7 mouse cellular contexts compared by ENCODE assay signal in genomic region chr13:56167446-56168402, GRCm38 (mm10). TPM values are rescaled to one million over a fixed set of nuclear protein-coding genes. Genes with fewer than 3 reads are reported as not detected.
A peak's percentile ranks its signal among the peaks of the same experiment; 100 is the strongest.
DNase-seq lines count a peak whose midpoint lies in the region; ATAC-seq lines count a peak whose summit lies in the region.

No protein-coding gene starts in this region.

- H3K36me3 ChIP-seq in lung, embryonic 15.5 days = no peaks in the 10 kb centered on the region
- H3K36me3 ChIP-seq in hindbrain, embryonic 12.5 days = no peaks in the 10 kb centered on the region

- DNase-seq in lung, postnatal 36 days = no peak
- peak; percentile 64 for DNase-seq in embryo, embryonic 10.5 days (ENCODE audit: low spot score)
- DNase-seq in lung, postnatal 25 days (ENCODE audit: low spot score) = peak; percentile 14
- peak; percentile 51 for DNase-seq in thymus, postnatal 25 days
- DNase-seq in adrenal gland, postnatal 4 days (ENCODE audit: low spot score in 2 of 2) = no peak

- H3K27ac ChIP-seq in lung, embryonic 15.5 days = no peak overlapping the region
- peak overlapping the region; percentile 58; the same call in 1 of the 2 replicates for H3K27ac ChIP-seq in hindbrain, embryonic 12.5 days

- no peaks in the 10 kb centered on the region for H3K27me3 ChIP-seq in lung, embryonic 15.5 days
- H3K27me3 ChIP-seq in hindbrain, embryonic 12.5 days = 0 out of 2 replicates have a peak, but pooled peaks cover 5% of the 10 kb centered on the region

- H3K9me3 ChIP-seq in lung, embryonic 15.5 days = no peaks in the 10 kb centered on the region
- no peaks in the 10 kb centered on the region for H3K9me3 ChIP-seq in hindbrain, embryonic 12.5 days (replicated peaks)

- peak; percentile 57; the same call in 1 of the 2 replicates for ATAC-seq in lung, embryonic 15.5 days (ENCODE audit: borderline replicate concordance, extremely low read depth, low FRiP score, low TSS enrichment)
- no peak for ATAC-seq in hindbrain, embryonic 12.5 days (ENCODE audit: low FRiP score)

- no peak overlapping the region for H3K4me2 ChIP-seq in lung, embryonic 15.5 days
- H3K4me2 ChIP-seq in hindbrain, embryonic 12.5 days (replicated peaks) = no peak overlapping the region; the same call in 1 of the 2 replicates

- H3K4me1 ChIP-seq in lung, embryonic 15.5 days = peaks cover 13% of the 10 kb centered on the region
- peaks cover 12% of the 10 kb centered on the region for H3K4me1 ChIP-seq in hindbrain, embryonic 12.5 days

- H3K4me3 ChIP-seq in lung, embryonic 15.5 days = no peak overlapping the region
- no peak overlapping the region for H3K4me3 ChIP-seq in hindbrain, embryonic 12.5 days

- WGBS in lung, embryonic 15.5 days = 26% methylated on average over 11 of the region's 14 CpGs
- 26% methylated on average over 12 of the region's 14 CpGs for WGBS in hindbrain, embryonic 12.5 days

- no peak overlapping the region for H3K9ac ChIP-seq in lung, embryonic 15.5 days
- H3K9ac ChIP-seq in hindbrain, embryonic 12.5 days = no peak overlapping the region

RNA-seq across cellular contexts. Expression of gene Tifab, which starts 11.0 kb away (rescaled TPM):
- 3.1 and 3.9 TPM in 2 replicates for polyA plus RNA-seq in lung, embryonic 15.5 days (2015; fragmentation: Nextera tagmentation; extraction: Ambion mirVana)
- 1.5 and 1.6 TPM in 2 replicates for polyA plus RNA-seq in hindbrain, embryonic 12.5 days (2016; fragmentation: Nextera tagmentation; extraction: Ambion mirVana)
- 1 to 10 TPM; 1.4 to 1.8 TPM for total RNA-seq in adrenal gland, postnatal 4 days (2021)

RNA-seq across cellular contexts. Expression of gene H2afy, which starts 31.6 kb away (rescaled TPM):
- polyA plus RNA-seq in lung, embryonic 15.5 days (2015; fragmentation: Nextera tagmentation; extraction: Ambion mirVana) = 317 and 326 TPM in 2 replicates
- polyA plus RNA-seq in hindbrain, embryonic 12.5 days (2016; fragmentation: Nextera tagmentation; extraction: Ambion mirVana) = 491 and 497 TPM in 2 replicates
- total RNA-seq in adrenal gland, postnatal 4 days (2021) = 100 to 1,000 TPM; 164 to 176 TPM

Comparison
In these comparisons a context has a peak if more than half of its experiments do, and no peak if none do; other contexts are left out.
1. DNase-seq: peak in embryo, embryonic 10.5 days (single experiment), lung, postnatal 25 days (single experiment) and thymus, postnatal 25 days (single experiment); none in lung, postnatal 36 days (single experiment) and adrenal gland, postnatal 4 days (0 of 2).